Mouse (Mus musculus) thymus, postnatal 14 days (tissue): ENCODE measurements at regions not wholly inside any gene's neighbourhood (a gene's known extent, or its start where the extent isn't known, plus 50 kb on each side); places are given as distances from the start of the nearest gene placed in this dataset.

Experiments used
- DNase-seq: peaks from one replicate; pipeline ENCODE4 v3.0.0; 2021

DNA sequence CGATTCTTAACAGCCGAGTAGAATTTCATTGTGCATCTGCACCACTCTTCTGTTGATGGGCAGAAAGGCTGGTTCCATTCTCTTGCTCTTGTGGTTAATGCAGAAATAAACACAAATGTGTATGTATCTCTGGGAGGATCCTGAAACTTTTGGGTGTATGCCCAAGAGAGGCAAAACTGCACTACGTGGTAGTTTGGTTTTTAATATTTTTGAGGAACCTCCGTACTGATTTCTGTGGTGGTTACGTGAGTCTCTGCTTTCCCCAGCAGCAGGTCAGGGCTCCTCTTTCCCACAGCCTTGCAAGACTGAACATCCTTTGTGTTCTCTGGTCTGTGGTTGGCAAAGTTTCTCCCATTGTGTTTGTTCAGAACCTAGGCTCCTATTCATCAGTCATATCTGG lies 198.9 kb upstream of the Ubash3b start:
- no peak for DNase-seq

DNA sequence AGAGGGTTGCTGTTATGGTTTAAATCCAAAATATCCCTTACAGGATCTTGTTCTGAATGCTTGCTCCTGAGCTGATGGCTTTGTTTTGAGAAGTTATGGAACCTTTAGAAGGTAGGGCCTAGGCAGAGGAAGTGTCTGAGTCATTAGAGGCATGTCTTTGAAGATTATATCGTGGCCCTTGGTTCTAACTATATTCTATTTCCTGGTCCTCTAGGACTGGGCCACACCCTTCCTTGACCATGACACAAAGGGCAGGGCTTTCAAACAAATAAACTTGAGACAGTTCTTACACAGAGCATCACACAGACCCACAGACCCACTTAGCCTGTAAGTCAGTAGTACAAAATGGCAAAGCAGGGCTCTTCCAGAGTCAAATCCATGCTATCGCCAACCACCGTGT lies 197.8 kb upstream of the Ubash3b start:
- DNase-seq, result no peak

DNA sequence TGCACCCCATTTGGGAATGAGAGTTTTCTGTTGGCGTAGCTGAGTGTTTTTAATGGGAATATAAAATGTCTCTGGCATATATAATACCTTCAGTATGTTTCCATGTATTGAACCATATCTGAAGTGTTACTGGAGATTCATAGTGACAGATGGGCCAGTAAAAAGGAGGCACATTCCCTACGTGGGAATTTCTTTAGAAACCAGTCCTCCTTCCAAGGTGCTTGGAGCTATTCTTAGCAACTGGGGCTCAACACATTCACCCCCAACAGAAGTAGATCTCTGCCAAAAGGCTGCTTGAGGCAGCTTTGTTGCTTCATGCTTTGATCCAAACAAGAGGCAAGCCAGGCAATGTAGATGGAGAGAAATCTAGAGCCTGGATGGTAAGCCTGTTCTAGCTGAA lies 183.8 kb upstream of the Ubash3b start:
- DNase-seq, result no peak

DNA sequence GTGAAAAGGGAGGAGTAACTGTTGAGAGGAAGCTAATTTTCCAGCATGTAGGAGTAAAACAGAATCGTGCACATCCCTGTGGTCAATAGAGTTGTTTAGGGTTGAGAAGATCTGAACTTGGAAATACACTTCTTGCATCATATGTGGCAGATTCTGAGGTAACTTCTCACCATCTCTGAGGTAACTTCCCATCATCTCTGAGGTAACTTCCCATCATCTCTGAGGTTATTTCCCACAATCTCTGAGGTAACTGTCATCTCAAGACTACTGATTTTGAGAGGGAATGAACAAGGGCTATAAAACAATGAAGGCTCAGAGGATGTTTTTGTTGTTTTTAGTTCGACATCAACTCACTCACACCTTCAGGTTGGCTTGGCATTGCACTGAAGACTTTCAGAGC lies 175.9 kb upstream of the Ubash3b start:
- no peak for DNase-seq

DNA sequence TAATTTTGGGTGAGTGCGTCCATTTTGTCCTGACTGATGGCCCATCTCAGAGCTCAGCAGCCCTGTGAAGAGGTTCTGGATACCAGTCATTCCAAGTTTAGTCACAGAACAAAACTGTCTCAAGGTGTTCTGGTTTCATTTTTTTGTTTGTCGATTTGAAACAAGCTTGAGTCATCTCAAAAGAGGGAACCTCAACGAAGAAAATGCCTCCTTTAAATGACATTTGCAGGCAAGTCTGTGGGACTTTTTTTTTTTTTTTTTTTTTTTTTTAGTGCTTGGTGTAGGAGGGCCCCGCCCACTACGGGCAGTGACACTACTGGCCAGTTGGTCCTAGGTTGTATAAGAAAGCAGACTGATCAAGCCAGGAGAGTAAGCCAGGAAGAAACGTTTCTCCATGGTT lies 175.3 kb upstream of the Ubash3b start:
- no peak for DNase-seq

DNA sequence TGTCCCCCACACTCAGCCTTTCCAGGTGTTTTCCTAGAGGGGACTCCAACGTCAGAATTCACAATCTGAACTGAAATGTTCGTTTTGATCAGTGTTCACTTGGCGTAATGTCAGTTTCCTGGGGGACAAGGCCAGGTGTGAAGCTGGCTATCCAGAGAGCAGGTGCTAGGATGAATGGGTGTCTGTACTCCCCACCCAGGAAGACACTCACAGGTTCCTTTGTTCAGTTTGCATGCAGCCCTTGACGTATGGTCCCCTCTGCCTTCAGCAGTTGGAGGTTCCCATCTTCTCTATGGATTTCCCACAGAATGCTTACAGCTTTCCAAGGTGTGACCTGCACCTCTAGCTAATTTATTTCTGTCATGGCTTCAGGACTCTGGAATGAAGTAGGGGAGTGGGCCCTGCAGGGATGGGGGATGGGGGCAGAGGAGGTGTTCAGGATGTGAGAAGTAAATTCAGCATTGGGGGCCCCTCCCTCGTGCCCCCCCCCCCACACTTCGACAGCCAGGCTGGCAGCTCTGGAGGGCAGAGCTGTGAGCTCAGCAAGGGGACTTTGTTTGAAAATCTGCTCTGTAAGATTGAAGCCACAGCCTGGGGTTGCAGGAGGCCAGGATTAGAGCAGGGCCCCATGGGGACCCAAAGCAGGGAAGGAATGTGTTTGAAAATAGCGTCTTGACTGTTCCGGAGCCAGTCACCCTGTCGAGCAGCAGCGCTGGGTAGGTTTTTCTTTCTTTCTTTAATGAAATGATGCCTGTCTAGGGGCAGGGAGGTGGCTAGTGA lies 173.2 kb upstream of the Ubash3b start:
- DNase-seq, result no peak

DNA sequence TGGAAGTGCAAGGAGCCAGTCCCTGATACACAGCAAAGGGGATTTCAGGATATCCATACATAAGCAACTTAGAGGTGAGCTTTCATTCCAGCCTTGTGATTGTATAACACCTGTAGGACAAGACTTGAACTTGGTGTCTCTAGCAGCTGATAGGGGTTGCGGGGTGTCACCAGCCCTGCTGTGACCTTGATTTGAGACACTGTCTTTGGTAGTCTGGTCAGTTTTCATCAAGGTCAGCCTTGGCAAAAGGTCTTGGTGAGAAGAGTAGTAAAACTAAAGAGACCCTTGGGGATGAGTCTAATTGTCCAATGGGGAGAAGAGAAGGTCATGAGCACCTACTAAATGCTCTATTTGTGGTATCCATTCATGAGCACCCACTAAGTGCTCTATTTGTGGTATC lies 172.0 kb upstream of the Ubash3b start:
- DNase-seq, result no peak

DNA sequence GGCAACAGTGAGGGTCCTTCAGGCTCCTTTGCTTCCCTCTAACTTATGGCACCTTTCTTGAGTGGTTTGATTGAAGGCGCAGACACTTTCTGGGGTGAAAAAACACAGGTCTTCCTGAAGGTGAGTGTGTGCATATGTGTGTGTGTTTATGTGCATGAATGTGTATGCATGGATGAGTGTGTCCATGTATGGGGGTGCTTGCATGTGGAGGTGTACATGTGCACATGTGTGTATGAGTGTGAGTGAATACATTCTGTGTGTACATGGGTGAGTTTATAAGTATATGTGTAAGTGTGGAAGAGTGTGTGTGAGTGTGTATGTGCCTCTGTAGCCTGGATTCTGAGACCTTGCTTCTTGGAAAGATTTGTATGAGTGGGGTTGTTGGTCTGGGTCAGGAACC lies 167.5 kb upstream of the Ubash3b start:
- no peak for DNase-seq

DNA sequence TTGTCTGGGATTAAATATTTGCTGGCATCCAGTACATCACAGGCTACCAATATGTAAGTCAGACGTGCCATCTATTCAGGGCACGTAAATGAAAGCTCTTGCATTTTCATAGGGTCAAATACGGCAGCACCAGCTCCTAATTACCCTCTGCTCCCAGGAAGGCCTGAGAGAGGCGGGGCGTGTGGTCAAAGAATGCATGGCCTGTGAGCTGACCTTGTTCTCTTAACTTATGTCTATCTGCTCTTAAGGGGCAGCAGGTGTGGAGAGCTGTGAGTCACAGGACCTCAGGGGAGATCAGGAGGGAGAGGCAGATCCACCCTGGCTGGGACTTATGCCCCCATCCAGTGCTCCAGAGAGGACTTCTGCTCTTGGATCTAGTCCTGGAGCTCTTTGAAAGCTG lies 167.0 kb upstream of the Ubash3b start:
- DNase-seq, result no peak

DNA sequence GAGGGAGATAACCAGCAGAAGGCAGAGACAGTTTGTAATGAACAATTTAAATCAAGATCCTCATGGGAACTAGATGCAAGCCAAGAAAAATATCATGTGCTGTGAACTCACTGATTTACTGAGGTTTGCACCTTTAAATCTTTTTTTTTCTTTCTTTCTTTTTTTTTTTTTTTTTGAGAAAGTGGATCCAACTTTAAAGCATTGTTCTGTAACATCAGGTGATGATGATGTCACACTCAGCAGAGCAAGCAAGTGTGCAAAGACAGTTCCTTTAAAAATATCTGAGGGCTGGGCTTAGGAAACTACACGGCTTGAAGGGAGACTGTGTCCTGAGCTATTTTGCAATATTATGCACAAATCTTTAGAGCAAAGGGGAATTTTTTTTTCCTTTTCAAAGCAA lies 166.6 kb upstream of the Ubash3b start:
- no peak for DNase-seq

DNA sequence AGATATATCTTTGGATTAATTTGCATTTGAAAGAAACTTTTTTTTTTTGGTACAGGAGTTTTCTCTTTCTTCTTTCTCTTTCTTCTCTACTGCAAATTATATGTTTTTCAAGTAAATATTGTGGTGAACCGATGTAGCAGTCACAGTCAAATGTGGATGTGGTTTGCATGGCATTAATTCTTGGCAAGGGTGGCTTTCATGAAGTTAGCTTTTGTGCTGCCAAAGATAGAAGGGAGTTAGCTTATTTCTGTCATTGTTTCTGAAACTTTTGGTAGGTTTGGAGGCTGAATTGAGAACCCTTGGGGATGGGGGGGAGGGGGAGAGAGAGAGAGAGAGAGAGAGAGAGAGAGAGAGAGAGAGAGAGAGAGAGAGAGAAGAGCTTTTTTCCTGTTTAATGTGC lies 166.1 kb upstream of the Ubash3b start:
- no peak for DNase-seq

DNA sequence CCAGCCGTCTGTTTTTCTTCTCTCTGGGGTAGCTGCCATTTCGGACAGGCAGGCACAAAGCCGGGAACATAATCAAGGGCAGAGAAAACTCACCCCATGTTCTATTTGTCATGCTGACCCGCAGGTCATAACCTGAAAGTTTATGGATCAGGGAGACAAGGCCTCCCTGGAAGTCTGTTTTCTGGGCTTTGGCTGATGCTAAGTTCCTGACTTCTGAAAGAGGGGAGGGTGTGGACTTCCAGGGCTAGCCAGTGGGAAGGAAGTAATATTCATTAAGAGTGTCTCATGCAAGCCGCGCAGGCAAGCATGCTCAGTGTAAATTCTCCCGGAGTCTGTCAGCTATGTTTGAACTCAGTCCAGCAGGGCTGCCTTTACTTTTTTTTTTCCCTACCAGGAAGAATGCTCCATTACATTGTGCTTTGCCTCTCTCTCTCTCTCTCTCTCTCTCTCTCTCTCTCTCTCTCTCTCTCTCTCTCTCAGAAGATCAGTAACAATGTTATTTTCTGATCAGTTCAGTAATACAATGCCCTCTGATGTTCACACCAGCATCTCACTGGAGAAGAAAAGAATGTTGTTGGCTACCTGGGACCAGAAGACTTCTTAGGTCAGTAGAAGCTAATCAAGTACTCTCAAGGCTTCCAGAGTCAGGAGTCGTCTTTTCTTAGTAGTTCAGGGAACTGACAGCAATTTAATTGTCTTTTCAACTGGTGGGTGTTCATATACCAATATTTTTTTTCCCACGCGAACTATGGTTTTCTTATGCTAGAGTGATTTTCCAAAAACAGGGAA lies 165.5 kb upstream of the Ubash3b start:
- DNase-seq, result no peak

DNA sequence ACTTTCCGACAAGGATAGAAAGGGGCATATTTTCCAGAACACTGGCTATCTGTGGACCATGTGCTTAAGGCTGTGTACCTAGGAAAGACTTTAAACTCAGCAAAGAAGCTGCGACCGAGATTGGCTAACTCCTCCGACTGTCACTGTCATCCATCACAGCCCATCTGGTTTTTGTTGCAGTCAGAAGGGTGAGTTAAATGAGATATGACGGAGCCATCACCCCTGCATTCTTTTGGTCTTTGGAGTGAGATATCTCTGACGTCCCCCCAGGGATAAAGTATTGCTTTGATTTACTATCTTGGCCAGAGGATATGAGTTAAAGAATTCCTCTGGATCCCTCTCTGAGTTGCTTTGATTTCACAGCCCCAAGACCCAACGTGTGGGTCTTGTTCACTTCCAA lies 160.0 kb upstream of the Ubash3b start:
- DNase-seq, result no peak

DNA sequence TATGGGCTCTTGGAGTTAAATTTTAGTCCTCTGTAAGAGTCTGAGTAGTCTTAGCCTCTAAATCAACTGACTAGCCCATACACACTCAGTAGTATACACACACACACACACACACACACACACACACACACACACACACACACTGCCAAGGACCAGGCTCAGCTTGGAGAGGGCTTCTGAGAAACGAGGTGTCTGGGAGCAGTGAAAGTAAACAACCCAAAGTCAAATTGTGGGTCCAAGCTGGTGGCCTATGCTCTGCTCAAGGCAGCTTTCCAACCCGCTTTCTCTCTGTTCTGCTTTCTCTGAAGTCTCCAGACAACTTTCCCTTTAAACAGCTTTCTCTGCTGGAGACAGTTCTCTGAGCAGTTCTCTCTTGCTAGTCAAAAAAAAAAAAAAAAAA lies 157.6 kb upstream of the Ubash3b start:
- DNase-seq, result no peak

DNA sequence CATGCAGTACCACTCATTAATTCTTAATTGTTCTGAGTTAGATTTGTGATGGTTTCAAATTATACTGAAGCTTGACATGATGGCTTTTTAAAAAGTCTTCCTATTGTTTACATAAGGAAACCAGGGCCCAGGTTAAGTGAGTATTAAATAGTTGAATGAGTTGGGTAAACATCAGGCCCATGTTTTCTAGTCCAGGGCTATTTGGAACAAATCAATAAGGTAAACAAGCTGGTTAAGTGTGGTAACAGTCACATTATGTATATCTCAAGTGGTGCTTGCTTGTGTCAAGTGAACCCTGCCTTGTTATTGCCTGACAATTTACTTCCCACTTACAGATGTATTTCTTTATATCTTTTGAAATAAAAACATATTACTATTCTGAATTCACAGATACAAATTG lies 144.7 kb upstream of the Ubash3b start:
- DNase-seq, result no peak

DNA sequence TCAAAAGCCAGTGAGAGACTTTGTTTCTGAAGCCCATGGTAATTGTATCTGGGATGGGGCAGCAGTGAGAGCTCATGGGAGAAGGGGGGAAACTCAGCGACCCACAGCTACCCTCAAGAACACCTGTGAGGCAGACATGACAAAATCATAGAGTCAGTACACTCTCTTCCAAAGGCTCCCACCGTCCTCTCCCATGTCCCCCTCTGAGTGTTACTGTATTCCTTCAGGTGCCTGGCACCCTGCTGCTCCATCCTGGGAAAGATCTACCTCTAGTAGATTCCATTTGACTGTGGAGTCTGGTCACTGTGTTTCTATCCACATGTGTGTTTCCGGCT lies 142.0 kb upstream of the Ubash3b start:
- DNase-seq, result no peak

DNA sequence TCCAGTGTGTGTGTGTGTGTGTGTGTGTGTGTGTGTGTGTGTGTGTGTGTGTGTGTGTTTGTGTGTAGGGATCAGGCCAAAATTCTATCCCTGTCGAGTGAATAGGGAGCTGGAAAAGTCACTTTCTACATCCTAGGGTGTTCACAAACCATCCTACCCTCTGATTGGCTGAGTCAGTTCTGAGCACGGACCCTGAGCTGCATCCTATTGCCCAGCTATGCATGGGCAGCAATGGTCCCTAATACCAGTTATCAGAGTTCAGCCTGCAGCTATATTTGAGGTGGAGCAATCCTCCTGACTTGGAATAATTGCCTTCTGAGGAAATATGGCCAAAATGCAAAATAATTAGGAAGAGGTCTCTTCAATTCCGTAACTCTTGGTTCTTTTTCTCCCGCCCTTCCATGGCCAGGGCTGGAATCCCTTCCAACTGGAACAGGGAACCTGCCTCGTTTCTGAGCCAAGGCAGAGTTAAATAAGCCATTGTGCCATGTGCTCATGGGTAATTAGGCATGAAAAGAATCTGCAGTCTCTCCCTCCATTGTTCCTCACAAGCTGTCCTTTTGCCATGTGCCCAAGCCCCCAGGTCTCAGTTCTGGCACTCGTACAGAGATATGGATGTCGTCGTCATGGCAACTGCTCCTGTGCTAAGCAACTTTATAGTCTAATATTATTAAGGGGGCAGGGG lies 141.5 kb upstream of the Ubash3b start:
- no peak for DNase-seq

DNA sequence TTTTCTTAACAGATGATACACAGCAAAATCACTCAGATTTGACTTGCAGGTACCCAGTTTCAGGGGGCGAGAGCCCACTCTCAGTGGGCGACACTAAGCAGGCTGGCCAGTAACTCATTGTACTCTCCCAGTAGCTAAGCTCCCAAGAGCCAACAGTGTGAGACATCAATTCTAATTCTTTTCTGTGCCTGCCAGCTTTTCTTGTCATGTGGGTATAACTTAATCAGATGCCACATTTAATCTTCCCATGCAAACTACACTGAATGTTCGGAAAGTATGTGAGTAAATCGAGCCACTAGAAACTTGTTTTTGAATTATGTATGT lies 124.6 kb upstream of the Ubash3b start:
- DNase-seq, result no peak

DNA sequence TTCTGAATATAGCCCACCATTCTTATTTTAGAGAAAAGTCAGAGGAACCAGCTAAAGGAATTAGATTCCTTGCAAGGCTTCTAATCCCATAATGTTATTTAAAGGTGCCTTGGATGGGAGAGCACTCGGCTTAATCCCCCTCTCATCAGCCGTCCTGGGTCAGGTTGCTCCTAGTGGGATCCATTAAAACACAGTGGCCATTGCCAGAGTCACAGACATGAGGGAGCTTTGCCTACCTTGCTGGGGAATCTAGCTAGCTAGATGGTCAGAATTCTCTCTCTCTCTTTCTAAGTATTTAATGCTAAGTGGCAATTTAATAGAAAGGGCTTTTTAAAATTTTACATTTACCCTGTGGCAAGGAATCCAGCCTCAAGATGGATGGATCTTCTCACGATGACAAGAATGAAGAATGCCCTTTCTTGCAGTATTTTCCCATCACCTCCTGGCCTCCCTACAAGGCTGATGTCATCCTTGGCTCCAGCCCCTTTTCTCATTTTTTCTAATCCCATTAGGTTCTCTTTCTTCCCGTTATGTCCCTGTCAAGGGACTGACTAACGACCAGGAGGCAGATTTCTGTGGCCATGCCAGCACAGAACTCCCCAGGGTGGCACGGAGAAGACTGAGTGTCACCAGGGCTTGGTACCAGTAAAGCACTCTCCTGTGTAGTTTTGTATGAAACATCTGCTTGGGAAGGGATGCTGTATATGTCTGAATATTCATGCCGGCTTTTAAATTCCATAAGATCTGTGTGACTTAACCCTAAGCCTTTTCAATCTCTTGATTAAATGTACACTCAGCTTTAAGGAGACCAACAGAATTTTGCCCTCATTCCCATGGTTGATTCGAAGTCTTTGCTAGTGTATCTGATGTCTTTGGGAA lies 124.0 kb upstream of the Ubash3b start:
- no peak for DNase-seq

DNA sequence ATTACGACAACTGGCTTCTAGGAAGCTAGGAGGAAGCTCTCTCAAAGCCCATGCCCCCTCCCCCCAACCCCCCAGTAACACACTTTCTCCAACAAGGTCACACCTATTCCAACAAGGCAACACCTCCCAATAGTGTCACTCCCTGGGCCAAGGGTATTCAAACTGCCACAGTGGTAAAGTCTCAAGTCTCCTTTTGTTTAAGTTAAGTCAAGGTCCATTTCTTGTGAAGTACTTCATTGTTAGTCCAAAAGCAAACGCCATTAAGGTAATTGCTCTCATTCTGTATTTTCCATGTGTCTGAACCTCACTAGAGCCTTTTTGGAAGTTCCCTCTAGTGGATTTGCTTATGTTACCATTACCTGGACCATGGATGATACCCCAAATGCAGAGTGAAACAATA lies 116.2 kb upstream of the Ubash3b start:
- DNase-seq, result no peak

DNA sequence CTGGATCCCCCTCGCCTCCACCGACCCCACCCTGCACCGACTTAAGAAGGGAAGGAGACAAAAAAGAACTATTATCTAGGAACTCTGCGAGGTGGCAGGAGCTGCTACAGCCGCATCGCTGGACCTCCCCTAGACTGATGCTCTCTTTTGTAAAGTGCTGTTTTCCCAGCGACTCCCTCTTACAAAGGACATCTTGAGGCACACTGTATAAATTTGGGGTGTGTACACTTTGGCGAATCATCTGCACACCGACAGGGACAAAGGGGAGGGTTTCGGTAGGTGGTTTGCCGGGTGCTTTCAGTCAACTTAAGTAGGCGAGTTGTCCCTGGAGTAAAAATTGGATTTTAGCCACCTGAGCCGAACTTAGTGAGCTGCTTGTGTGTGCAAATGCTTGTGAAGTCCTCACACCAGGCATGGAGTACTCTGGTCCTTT lies 112.4 kb upstream of the Ubash3b start:
- DNase-seq, result no peak

DNA sequence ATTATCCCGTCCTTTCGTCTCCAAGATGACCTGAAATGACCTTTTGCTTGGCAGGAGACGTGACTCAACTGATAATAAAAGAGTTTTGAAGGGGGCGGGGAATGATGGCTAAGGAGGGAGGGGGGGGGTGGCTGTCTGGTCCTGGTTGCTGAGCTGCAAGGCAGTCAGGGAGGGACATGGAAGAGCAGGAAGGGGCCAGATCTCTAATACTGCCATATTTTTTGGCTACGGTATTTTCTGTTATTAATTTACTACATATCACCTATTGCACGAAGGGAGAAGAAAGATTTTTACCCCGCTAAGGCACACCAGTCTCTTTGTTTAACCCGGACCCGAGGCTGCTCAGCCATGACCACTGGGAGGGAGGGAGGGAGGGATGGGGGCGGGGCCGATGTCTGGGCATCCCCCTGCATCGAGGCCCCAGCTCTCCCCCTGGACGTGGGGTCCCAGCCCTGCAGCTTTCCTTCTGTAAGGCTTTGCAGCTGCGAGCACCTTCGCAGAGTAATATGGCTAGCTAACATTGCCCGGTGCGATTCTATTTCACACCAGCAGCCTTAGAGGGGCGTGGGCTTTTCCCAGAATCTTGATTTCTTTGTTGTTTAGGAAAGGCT lies 111.8 kb upstream of the Ubash3b start:
- no peak for DNase-seq

DNA sequence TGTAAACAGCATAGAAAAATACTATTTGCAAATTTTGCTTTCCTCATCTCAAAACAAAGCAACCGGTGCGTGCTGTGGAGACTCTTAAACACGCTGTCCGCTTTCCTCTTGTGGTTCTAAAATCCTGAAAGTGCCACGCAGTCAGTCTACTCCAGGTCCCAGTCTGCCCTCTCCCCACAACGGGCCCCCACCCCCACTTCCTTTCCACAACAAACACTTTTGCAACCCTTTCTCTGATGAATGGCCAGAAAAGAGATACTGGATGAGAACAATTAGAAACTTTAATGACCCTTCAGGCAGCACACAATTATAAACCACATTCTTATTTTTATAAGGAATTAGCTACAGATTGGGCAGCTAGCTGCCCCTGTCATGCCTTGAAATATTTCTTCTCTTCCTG lies 111.1 kb upstream of the Ubash3b start:
- DNase-seq, result no peak
